Mouse (Mus musculus): ENCODE measurements around the gene Gmnn.

Gene Gmnn

GRCm38 (mm10) chr13:24709656-24710396 lies 51.9 kb downstream of the Gmnn start:
- no peak for DNase-seq (ENCODE audit: low spot score)

GRCm38 (mm10) chr13:24702128-24702527 lies 59.6 kb downstream of the Gmnn start:
- no peak for DNase-seq (ENCODE audit: low spot score)

Measured in layer of hippocampus, adult 9-10 months (tissue).